Mouse (Mus musculus): ENCODE data around the gene Agtr1a. TPM values are rescaled to one million over a fixed set of nuclear protein-coding genes. Genes with fewer than 3 reads are reported as not detected.

The Agtr1a gene
- polyA plus RNA-seq, 2 experiments, result 8.7 to 10.3 TPM

GRCm38 (mm10) chr13:30332581-30332980, 3.7 kb upstream of the Agtr1a start:
- Histone ChIP-seq H3K4me3 (ENCODE audit: insufficient read depth in 1 of 2, low read depth in 2 of 2, low read length in 2 of 2) (no peak overlapping the region), H3K27me3 (ENCODE audit: control insufficient read depth, insufficient read depth, low read length) (no peaks in the 10 kb centered on the region), H3K4me2 (ENCODE audit: low read depth) (no peak overlapping the region), H3K9ac (replicated peaks) (no peak overlapping the region), H3K4me1 (replicated peaks; ENCODE audit: control insufficient read depth in 2 of 2, insufficient read depth in 2 of 2, low read length in 1 of 2) (no peaks in the 10 kb centered on the region), H3K27ac (no peak overlapping the region), H3K36me3 (replicated peaks; ENCODE audit: control insufficient read depth, insufficient read depth, low read depth) (no peaks in the 10 kb centered on the region), H3K9me3 (ENCODE audit: control insufficient read depth, low read length) (no peaks in the 10 kb centered on the region)
- ATAC-seq (ENCODE audit: insufficient read depth), result no peak
- DNase-seq (ENCODE audit: low read depth in 3 of 3, low spot score in 3 of 3), result no peak
- WGBS (ENCODE audit: insufficient replicate concordance), result 53% methylated on average over 5 of the region's 5 CpGs
- TF ChIP-seq CTCF (IDR thresholded peaks at IDR 0.05; ENCODE audit: low read depth) (no peak), EP300 (IDR thresholded peaks at IDR 0.05; ENCODE audit: low read depth) (no peak)

- no peak overlapping the region for H3K27ac ChIP-seq
- H3K36me3 ChIP-seq (replicated peaks; ENCODE audit: control insufficient read depth, insufficient read depth, low read depth), result no peaks in the 10 kb centered on the region
- no peak overlapping the region for H3K9ac ChIP-seq (replicated peaks)
- TF ChIP-seq CTCF (IDR thresholded peaks at IDR 0.05; ENCODE audit: low read depth) (no peak), EP300 (IDR thresholded peaks at IDR 0.05; ENCODE audit: low read depth) (no peak)
- no peaks in the 10 kb centered on the region for H3K4me1 ChIP-seq (replicated peaks; ENCODE audit: control insufficient read depth in 2 of 2, insufficient read depth in 2 of 2, low read length in 1 of 2)
- 45% methylated on average over 3 of the region's 3 CpGs for WGBS (ENCODE audit: insufficient replicate concordance)
- H3K27me3 ChIP-seq (ENCODE audit: control insufficient read depth, insufficient read depth, low read length), result no peaks in the 10 kb centered on the region
- ATAC-seq (ENCODE audit: insufficient read depth) (no peak), DNase-seq (ENCODE audit: low read depth in 3 of 3, low spot score in 3 of 3) (no peak)
- H3K9me3 ChIP-seq (ENCODE audit: control insufficient read depth, low read length), result no peaks in the 10 kb centered on the region
- H3K4me2 ChIP-seq (ENCODE audit: low read depth), result no peak overlapping the region
- no peak overlapping the region for H3K4me3 ChIP-seq (ENCODE audit: insufficient read depth in 1 of 2, low read depth in 2 of 2, low read length in 2 of 2)
Measured at GRCm38 (mm10) chr13:30334667-30335066, 1.6 kb upstream of the Agtr1a start.

GRCm38 (mm10) chr13:30336913-30337312, 672 bp downstream of the Agtr1a start:
- H3K4me1 ChIP-seq (replicated peaks; ENCODE audit: control insufficient read depth in 2 of 2, insufficient read depth in 2 of 2, low read length in 1 of 2), result no peaks in the 10 kb centered on the region
- H3K9me3 ChIP-seq (ENCODE audit: control insufficient read depth, low read length), result no peaks in the 10 kb centered on the region
- no peaks in the 10 kb centered on the region for H3K27me3 ChIP-seq (ENCODE audit: control insufficient read depth, insufficient read depth, low read length)
- no peak for ATAC-seq (ENCODE audit: insufficient read depth)
- H3K9ac ChIP-seq (replicated peaks), result no peak overlapping the region; the same call in 1 of the 2 replicates
- H3K27ac ChIP-seq, result no peak overlapping the region
- H3K4me3 ChIP-seq (ENCODE audit: insufficient read depth in 1 of 2, low read depth in 2 of 2, low read length in 2 of 2), result peak overlapping the region; percentile 44 to 49
- TF ChIP-seq CTCF (IDR thresholded peaks at IDR 0.05; ENCODE audit: low read depth) (no peak), EP300 (IDR thresholded peaks at IDR 0.05; ENCODE audit: low read depth) (no peak)
- DNase-seq (ENCODE audit: low read depth in 3 of 3, low spot score in 3 of 3), result no peak
- no peaks in the 10 kb centered on the region for H3K36me3 ChIP-seq (replicated peaks; ENCODE audit: control insufficient read depth, insufficient read depth, low read depth)
- 22% methylated on average over 9 of the region's 9 CpGs for WGBS (ENCODE audit: insufficient replicate concordance)
- peak overlapping the region; percentile 37 for H3K4me2 ChIP-seq (ENCODE audit: low read depth)

GRCm38 (mm10) chr13:30337646-30338045, 1.4 kb downstream of the Agtr1a start:
- no peaks in the 10 kb centered on the region for H3K9me3 ChIP-seq (ENCODE audit: control insufficient read depth, low read length)
- DNase-seq (ENCODE audit: low read depth in 3 of 3, low spot score in 3 of 3) (no peak), ATAC-seq (ENCODE audit: insufficient read depth) (no peak)
- no peak overlapping the region for H3K27ac ChIP-seq
- 39% methylated on average over 7 of the region's 7 CpGs for WGBS (ENCODE audit: insufficient replicate concordance)
- no peak overlapping the region for H3K9ac ChIP-seq (replicated peaks)
- peak overlapping the region; percentile 37 for H3K4me2 ChIP-seq (ENCODE audit: low read depth)
- no peaks in the 10 kb centered on the region for H3K27me3 ChIP-seq (ENCODE audit: control insufficient read depth, insufficient read depth, low read length)
- H3K36me3 ChIP-seq (replicated peaks; ENCODE audit: control insufficient read depth, insufficient read depth, low read depth), result no peaks in the 10 kb centered on the region
- H3K4me1 ChIP-seq (replicated peaks; ENCODE audit: control insufficient read depth in 2 of 2, insufficient read depth in 2 of 2, low read length in 1 of 2), result no peaks in the 10 kb centered on the region
- H3K4me3 ChIP-seq (ENCODE audit: insufficient read depth in 1 of 2, low read depth in 2 of 2, low read length in 2 of 2), result no peak overlapping the region
- TF ChIP-seq EP300 (IDR thresholded peaks at IDR 0.05; ENCODE audit: low read depth) (no peak), CTCF (IDR thresholded peaks at IDR 0.05; ENCODE audit: low read depth) (no peak)

- no peaks in the 10 kb centered on the region for H3K36me3 ChIP-seq (replicated peaks; ENCODE audit: control insufficient read depth, insufficient read depth, low read depth)
- TF ChIP-seq EP300 (IDR thresholded peaks at IDR 0.05; ENCODE audit: low read depth) (no peak), CTCF (IDR thresholded peaks at IDR 0.05; ENCODE audit: low read depth) (no peak)
- H3K4me3 ChIP-seq (ENCODE audit: insufficient read depth in 1 of 2, low read depth in 2 of 2, low read length in 2 of 2), result no peak overlapping the region
- H3K9me3 ChIP-seq (ENCODE audit: control insufficient read depth, low read length), result no peaks in the 10 kb centered on the region
- H3K27ac ChIP-seq, result no peak overlapping the region
- H3K4me1 ChIP-seq (replicated peaks; ENCODE audit: control insufficient read depth in 2 of 2, insufficient read depth in 2 of 2, low read length in 1 of 2), result no peaks in the 10 kb centered on the region
- no peaks in the 10 kb centered on the region for H3K27me3 ChIP-seq (ENCODE audit: control insufficient read depth, insufficient read depth, low read length)
- H3K9ac ChIP-seq (replicated peaks), result no peak overlapping the region
- WGBS (ENCODE audit: insufficient replicate concordance), result 59% methylated on average over 5 of the region's 5 CpGs
- no peak for DNase-seq (ENCODE audit: low read depth in 3 of 3, low spot score in 3 of 3)
- no peak for ATAC-seq (ENCODE audit: insufficient read depth)
- peak overlapping the region; percentile 37; the same call in 1 of the 2 replicates for H3K4me2 ChIP-seq (ENCODE audit: low read depth)
Measured at GRCm38 (mm10) chr13:30338576-30338975, 2.3 kb downstream of the Agtr1a start.
